Mouse (Mus musculus): ENCODE results near the gene Krt39.

GRCm38 (mm10) chr11:99539721-99540120 lies 18.6 kb upstream of the Krt39 start:
- TF ChIP-seq POLR2A (IDR thresholded peaks at IDR 0.05; ENCODE audit: control insufficient read depth, extremely low read depth, insufficient read depth, low read length, poor library complexity) (no peak), CTCF (IDR thresholded peaks at IDR 0.05; ENCODE audit: borderline replicate concordance, control insufficient read depth, extremely low read depth, insufficient read depth, low read length, poor library complexity) (no peak)

Data from thymus, adult 2 months (tissue).